Mouse (Mus musculus) hindbrain, embryonic 11.5 days (tissue): Measurements from ENCODE around the gene 1700029P11Rik. TPM values are rescaled to one million over a fixed set of nuclear protein-coding genes. Genes with fewer than 3 reads are reported as not detected.

ENCODE experiments used
- ATAC-seq: fragments of 200-750 bp; cut with Nextera tagmentation; 2 replicates; pipeline ENCODE4 v1.8.0; 2017; ENCODE audit warnings: mild to moderate bottlenecking, moderate TSS enrichment, moderate library complexity; ENCODE audit not compliant: low FRiP score
- DNase-seq: peaks from one replicate; pipeline ENCODE4 v3.0.0-alpha.2; 2015; ENCODE audit warnings: low spot score
- H3K27ac ChIP-seq: fragments of 300-500 bp; sonication (generic); 2 replicates; pipeline ENCODE4 v1.5.1; 2014; ENCODE audit warnings: mild to moderate bottlenecking, low read depth, low read length
- H3K27me3 ChIP-seq: fragments of 300-500 bp; sonication (generic); 2 replicates; pipeline ENCODE4 v1.6.1; 2014; ENCODE audit warnings: mild to moderate bottlenecking, low read length, moderate library complexity, mixed read lengths; ENCODE audit not compliant: control insufficient read depth, insufficient read depth
- H3K36me3 ChIP-seq: fragments of 300-500 bp; sonication (generic); 2 replicates; pipeline ENCODE4 v1.6.1; 2014; ENCODE audit warnings: mild to moderate bottlenecking, low read length, moderate library complexity, mixed read lengths; ENCODE audit not compliant: control insufficient read depth, insufficient read depth
- H3K4me1 ChIP-seq: fragments of 300-500 bp; sonication (generic); replicated peaks from 2 replicates; pipeline ENCODE4 v1.6.1; 2014; ENCODE audit warnings: low read length, mixed read lengths; ENCODE audit not compliant: control insufficient read depth, insufficient read depth
- H3K4me2 ChIP-seq: fragments of 300-500 bp; sonication (generic); replicated peaks from 2 replicates; pipeline ENCODE4 v1.6.1; 2014; ENCODE audit warnings: mild to moderate bottlenecking, low read depth, low read length
- H3K4me3 ChIP-seq: fragments of 300-500 bp; sonication (generic); 2 replicates; pipeline ENCODE4 v1.5.1; 2014; ENCODE audit warnings: low read depth, low read length
- H3K9ac ChIP-seq: fragments of 300-500 bp; sonication (generic); 2 replicates; pipeline ENCODE4 v1.6.1; 2014; ENCODE audit warnings: low read depth, low read length
- H3K9me3 ChIP-seq: fragments of 300-500 bp; sonication (generic); 2 replicates; pipeline ENCODE4 v1.6.1; 2016; ENCODE audit warnings: low read length; ENCODE audit not compliant: control insufficient read depth
- WGBS: fragments of 180-500 bp; shearing (Covaris S2); extraction: QIAGEN DNeasy Blood & Tissue Kit; methylation state at CpG from one replicate; pipeline ENCODE4 v1.1.7; 2014; 5-methylcytosine and 5-hydroxymethylcytosine counted together
- polyA plus RNA-seq: library from polyadenylated mRNA; unstranded; fragments of >200 nt; fragmentation: Nextera tagmentation; extraction: Ambion mirVana; gene quantifications from 2 replicates; pipeline ENCODE4 v1.2.1, GENCODE M21; 2014

The 1700029P11Rik gene
- polyA plus RNA-seq, 1 experiment from 2014 or later = not detected

DNA sequence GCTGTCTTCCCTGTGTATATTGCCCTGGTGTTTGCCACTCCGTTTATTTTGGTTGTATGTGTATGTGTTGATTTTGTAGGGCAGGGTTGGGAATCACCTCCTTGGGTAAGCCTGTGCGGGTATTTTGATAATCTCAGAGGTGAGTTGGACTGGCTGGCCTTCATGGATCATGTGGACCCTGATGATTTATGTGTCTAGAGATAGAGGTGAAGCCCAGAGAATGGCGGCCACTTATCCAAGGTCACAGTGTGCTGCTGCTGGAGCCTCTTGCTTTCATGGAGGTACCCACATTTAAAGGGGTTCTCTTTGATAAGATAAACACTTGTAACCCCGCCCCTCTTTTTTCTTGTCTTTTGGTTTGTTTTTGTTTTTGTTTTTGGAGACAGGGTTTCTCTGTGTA lies 40.6 kb upstream of the 1700029P11Rik start:
- H3K27ac ChIP-seq = no peak overlapping the region

DNA sequence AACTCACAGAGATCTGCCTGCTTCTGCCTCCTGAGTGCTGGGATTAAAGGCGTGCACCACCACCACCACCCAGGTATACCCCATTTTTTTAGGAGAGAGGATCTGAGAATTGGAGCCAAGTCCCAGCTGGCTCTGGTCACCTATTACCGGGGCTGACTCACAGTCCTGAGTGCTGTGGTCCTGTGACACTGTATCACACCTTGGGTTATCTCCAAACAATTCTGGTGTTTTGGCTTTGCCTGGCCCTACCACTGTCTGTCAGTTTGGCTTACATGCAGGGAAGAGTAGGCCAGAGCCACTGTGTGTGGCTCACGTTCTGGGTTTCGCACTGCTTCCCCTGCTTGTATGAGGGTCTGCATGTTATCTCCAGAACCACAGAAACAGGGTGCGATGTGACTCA lies 40.1 kb upstream of the 1700029P11Rik start:
- Histone ChIP-seq H3K9me3 (no peaks in the 10 kb centered on the region), H3K4me3 (no peak overlapping the region), H3K27ac (no peak overlapping the region), H3K4me1 (peaks cover 12% of the 10 kb centered on the region; the same call in 1 of the 2 replicates), H3K27me3 (no peaks in the 10 kb centered on the region), H3K36me3 (no peaks in the 10 kb centered on the region), H3K9ac (no peak overlapping the region), H3K4me2 (no peak overlapping the region)
- 94% methylated on average over 5 of the region's 5 CpGs for WGBS
- no peak for DNase-seq
- ATAC-seq = no peak

More for the DNA sequence above, 40.6 kb upstream of the 1700029P11Rik start:
- Histone ChIP-seq H3K4me2 (no peak overlapping the region), H3K9me3 (no peaks in the 10 kb centered on the region), H3K36me3 (no peaks in the 10 kb centered on the region), H3K9ac (no peak overlapping the region), H3K4me1 (peaks cover 12% of the 10 kb centered on the region; the same call in 1 of the 2 replicates), H3K4me3 (no peak overlapping the region), H3K27me3 (no peaks in the 10 kb centered on the region)
- DNase-seq = no peak
- 94% methylated on average over 4 of the region's 4 CpGs for WGBS
- ATAC-seq = no peak

DNA sequence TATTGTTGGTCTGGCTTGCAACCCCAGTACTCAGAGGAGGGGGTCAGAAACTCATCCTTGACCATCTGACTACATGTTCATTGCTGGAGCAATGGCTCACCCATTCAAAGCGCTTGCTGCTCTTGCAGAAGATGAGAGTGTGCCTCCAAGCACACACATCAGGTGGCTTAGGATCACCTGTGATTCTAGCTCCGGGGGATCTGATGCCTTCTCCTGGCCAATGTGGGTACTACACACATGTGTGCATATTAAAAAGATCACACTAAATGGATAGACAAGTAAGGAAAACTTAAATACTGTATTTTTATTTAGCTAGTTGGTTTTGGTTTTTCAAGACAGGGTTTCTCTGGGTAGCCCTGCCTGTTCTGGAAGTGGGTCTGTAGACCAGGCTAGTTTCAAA lies 39.3 kb upstream of the 1700029P11Rik start:
- Histone ChIP-seq H3K4me1 (peaks cover 12% of the 10 kb centered on the region; the same call in 1 of the 2 replicates), H3K4me2 (no peak overlapping the region), H3K9me3 (no peaks in the 10 kb centered on the region), H3K27me3 (no peaks in the 10 kb centered on the region), H3K27ac (no peak overlapping the region), H3K9ac (no peak overlapping the region), H3K4me3 (no peak overlapping the region), H3K36me3 (no peaks in the 10 kb centered on the region)
- no peak for ATAC-seq
- DNase-seq = no peak
- WGBS = 94% methylated on average over 2 of the region's 2 CpGs

DNA sequence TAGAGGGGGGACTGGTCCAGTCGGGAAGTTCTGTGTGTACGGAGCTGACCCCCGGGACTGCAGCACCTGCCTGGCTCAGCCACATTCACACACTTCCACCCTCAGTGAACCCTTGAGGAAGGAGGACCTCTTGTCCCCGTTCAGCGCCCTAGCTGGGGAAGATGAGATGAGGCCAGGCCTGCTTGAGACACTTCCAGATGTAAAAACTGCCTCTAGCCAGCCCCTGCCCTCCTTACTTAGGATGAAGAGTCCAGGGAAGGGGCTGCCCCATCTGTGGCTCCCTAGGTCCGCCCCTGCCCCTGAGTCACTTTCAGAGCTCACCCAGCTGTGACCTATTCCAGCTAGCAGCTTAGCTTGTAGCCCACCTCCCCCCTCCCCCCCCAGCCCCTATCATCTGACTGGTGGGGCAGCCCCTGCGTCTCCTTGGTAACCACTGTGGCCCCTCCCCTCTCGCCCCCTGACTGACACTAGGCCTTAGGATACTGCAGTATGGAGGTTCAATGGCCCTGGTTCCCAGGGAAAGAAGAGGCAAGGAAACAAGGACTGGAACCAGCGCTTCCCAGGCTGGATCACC lies 37.1 kb upstream of the 1700029P11Rik start:
- DNase-seq (peak; percentile 76), ATAC-seq (peak; percentile 89)
- no peaks in the 10 kb centered on the region for H3K27me3 ChIP-seq
- H3K4me3 ChIP-seq = no peak overlapping the region
- H3K36me3 ChIP-seq = no peaks in the 10 kb centered on the region
- H3K9ac ChIP-seq = no peak overlapping the region
- H3K9me3 ChIP-seq = no peaks in the 10 kb centered on the region
- 8% methylated on average over 9 of the region's 9 CpGs for WGBS
- H3K4me2 ChIP-seq = peak overlapping the region; percentile 15; the same call in 1 of the 2 replicates
- no peaks in the 10 kb centered on the region for H3K4me1 ChIP-seq
- H3K27ac ChIP-seq = peak overlapping the region; percentile 53; the same call in 1 of the 2 replicates

DNA sequence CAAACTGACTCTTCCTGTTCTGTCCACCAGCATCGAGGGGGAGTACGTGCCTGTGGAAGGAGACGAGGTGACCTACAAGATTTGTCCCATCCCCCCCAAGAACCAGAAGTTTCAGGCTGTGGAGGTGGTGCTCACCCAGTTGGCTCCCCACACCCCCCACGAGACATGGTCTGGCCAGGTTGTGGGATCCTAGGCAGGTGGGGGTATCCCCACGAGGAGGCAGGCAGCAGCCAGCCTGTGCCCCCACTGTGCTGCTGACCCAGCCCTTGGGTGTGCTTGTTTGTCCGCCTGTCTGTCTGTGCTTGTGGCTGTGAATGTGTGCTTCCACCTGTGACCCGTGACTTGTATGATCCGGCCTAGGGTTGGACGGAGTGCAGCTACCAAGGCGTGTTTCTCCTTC lies 31.3 kb upstream of the 1700029P11Rik start:
- Histone ChIP-seq H3K4me1 (no peaks in the 10 kb centered on the region), H3K27ac (no peak overlapping the region), H3K4me3 (no peak overlapping the region), H3K36me3 (0 out of 2 replicates have a peak, but pooled peaks cover 2% of the 10 kb centered on the region), H3K4me2 (no peak overlapping the region), H3K9me3 (no peaks in the 10 kb centered on the region), H3K9ac (no peak overlapping the region), H3K27me3 (no peaks in the 10 kb centered on the region)
- DNase-seq = no peak
- no peak for ATAC-seq
- WGBS = 86% methylated on average over 10 of the region's 10 CpGs

DNA sequence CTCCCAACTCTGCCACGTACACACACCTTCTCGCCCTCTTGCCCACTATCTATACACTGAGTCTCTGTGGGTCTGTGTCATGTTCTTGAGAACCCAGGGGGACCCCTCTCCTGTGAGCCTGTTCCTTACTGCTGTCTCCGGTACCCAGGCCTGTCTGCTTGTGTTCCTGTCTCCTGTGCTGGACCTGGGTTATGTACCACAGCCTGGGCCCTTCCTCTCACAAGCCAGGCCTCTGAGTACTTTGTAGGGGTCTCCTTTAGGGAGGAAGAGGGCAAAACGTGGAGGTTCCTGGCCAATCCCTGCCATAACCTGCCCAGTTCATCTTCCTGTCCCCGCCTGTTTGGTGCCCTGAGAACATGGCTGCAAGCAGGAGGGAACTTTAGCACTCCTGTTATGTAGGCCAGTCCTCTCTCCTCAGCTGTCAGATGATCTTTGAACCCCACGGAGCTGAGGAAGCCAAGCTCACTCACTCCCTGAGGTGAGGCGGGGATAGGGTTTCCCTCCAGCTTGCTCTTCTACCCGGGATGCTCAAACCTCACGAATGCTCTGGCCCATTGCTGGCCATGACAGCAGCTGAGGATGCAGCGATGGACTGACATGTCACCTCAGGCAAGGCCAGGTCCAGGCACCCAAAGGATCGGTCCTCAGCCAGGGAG lies 30.7 kb upstream of the 1700029P11Rik start:
- Histone ChIP-seq H3K27me3 (no peaks in the 10 kb centered on the region), H3K36me3 (0 out of 2 replicates have a peak, but pooled peaks cover 2% of the 10 kb centered on the region), H3K4me3 (no peak overlapping the region), H3K9me3 (no peaks in the 10 kb centered on the region), H3K4me1 (no peaks in the 10 kb centered on the region), H3K4me2 (no peak overlapping the region), H3K9ac (no peak overlapping the region), H3K27ac (no peak overlapping the region)
- no peak for DNase-seq
- WGBS = 70% methylated on average over 11 of the region's 11 CpGs
- ATAC-seq = no peak

DNA sequence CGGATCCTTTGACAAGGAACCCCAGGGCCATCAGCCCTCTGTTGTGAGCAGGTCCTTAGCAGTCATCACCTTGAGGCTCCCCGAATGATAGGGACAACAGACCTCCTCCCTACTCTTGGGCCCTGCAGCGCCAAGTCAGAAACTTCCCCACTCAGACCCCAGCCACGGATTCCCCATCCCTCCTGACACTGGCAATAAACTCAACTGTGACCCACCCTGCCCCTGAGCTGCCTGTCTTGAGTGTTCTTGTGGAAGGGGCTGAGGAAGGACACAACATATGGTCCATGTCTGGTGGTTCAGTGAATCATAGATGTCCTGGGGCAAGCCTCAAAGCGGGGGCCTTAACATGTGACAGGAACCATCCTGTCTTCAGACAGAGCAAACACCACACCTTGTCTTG lies 29.6 kb upstream of the 1700029P11Rik start:
- ATAC-seq (no peak), DNase-seq (no peak)
- no peaks in the 10 kb centered on the region for H3K9me3 ChIP-seq
- H3K27ac ChIP-seq = no peak overlapping the region
- no peak overlapping the region for H3K4me3 ChIP-seq
- 90% methylated on average over 5 of the region's 5 CpGs for WGBS
- no peaks in the 10 kb centered on the region for H3K4me1 ChIP-seq
- 0 out of 2 replicates have a peak, but pooled peaks cover 2% of the 10 kb centered on the region for H3K36me3 ChIP-seq
- H3K9ac ChIP-seq = no peak overlapping the region
- no peak overlapping the region for H3K4me2 ChIP-seq
- H3K27me3 ChIP-seq = no peaks in the 10 kb centered on the region

DNA sequence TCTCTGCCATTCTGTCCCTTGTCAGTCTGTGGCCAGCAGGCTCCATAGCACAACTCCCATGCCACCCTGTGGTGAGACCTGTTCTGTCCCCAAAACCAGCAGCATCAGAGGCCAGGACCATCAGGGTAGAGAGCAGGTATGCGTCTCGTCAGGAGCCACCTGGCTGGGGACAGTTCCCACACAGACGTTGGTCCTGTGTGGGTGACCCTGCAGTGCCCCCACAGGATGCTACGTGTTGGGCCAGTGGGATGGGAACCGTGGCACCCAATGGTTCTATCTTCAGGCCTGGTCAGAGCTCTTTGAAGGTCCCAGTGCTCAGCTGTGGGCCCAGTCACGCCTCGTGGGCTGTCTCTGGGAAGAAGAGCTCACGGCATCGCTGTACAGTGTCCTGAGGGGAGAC lies 29.2 kb upstream of the 1700029P11Rik start:
- no peak overlapping the region for H3K27ac ChIP-seq
- no peak for DNase-seq
- no peak for ATAC-seq
- H3K9ac ChIP-seq = no peak overlapping the region
- H3K9me3 ChIP-seq = no peaks in the 10 kb centered on the region
- H3K36me3 ChIP-seq = 0 out of 2 replicates have a peak, but pooled peaks cover 2% of the 10 kb centered on the region
- H3K27me3 ChIP-seq = no peaks in the 10 kb centered on the region
- no peaks in the 10 kb centered on the region for H3K4me1 ChIP-seq
- WGBS = 92% methylated on average over 9 of the region's 9 CpGs
- no peak overlapping the region for H3K4me3 ChIP-seq
- no peak overlapping the region for H3K4me2 ChIP-seq

DNA sequence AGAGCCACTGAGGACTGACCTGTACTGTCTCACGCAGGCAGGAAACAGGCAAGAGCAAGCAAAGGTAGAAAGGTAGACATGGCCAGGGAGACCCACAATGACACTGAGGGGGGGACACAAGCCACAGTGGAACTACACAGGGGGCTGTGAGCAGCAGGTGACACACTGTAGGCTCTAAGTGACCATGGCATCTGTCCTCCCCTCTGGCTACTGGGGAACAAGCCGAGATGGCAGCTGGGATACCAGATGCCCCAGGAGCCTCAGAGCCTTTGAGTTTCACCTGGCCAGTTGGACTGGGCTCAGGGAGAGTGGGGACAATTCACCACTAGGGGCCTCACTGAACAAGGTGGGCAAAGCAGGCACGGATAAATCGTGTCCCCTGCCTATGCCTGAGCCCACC lies 28.0 kb upstream of the 1700029P11Rik start:
- no peak overlapping the region for H3K4me3 ChIP-seq
- ATAC-seq (no peak), DNase-seq (no peak)
- 0 out of 2 replicates have a peak, but pooled peaks cover 2% of the 10 kb centered on the region for H3K36me3 ChIP-seq
- H3K4me2 ChIP-seq = no peak overlapping the region
- WGBS = 84% methylated on average over 4 of the region's 4 CpGs
- no peaks in the 10 kb centered on the region for H3K27me3 ChIP-seq
- no peaks in the 10 kb centered on the region for H3K4me1 ChIP-seq
- no peaks in the 10 kb centered on the region for H3K9me3 ChIP-seq
- no peak overlapping the region for H3K27ac ChIP-seq
- H3K9ac ChIP-seq = no peak overlapping the region
